Mouse (Mus musculus): ENCODE data around the gene Hnrnph3. TPM values are rescaled to one million over a fixed set of nuclear protein-coding genes. Genes with fewer than 3 reads are reported as not detected.

Gene Hnrnph3
- total and polyA plus RNA-seq, 3 experiments = 18.0 to 34.5 (median 33.5) TPM

DNA sequence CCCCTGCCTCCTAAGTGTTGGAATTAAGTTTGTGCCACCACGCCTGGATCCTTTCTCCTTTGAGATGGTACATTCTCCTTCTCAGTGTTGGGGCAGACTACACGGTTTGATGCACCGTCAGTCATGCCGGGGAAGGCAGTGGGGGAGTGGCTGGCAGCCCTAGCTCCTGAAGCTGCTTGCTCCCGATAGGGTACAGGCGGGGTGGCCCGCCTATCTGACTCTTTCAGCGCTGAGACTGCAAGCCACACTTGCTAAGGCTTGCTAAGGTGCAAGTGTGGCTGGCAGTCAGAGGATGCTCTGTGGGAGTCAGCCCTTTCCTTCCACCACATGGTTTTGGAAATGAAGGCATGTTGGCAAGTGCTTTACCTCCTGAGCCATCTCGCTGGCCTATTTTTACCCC lies 23.4 kb downstream of the Hnrnph3 start:
- Histone ChIP-seq H3K4me3 (no peak overlapping the region), H3K36me3 (ENCODE audit: control insufficient read depth, insufficient read depth, low read length) (no peaks in the 10 kb centered on the region), H3K79me2 (replicated peaks; ENCODE audit: control insufficient read depth, insufficient read depth, low read length) (no peaks in the 10 kb centered on the region), H3K27me3 (ENCODE audit: control insufficient read depth, insufficient read depth, low read length) (no peaks in the 10 kb centered on the region), H3K4me1 (ENCODE audit: control insufficient read depth, insufficient read depth, low read length) (no peaks in the 10 kb centered on the region), H3K9ac (ENCODE audit: low read depth, low read length) (no peak overlapping the region), H3K27ac (no peak overlapping the region)
- intact Hi-C loops (cut with DNase I) = no loop called here
- no peak for TF ChIP-seq CTCF (IDR thresholded peaks at IDR 0.05)
- no peak for TF ChIP-seq POLR2A (IDR thresholded peaks at IDR 0.05; ENCODE audit: insufficient read depth, low read depth, low read length)
- no peak for TF ChIP-seq EP300 (IDR thresholded peaks at IDR 0.05; ENCODE audit: insufficient read depth, low read depth, low read length)
- no peak for DNase-seq
- WGBS = 81% methylated on average over 9 of the region's 9 CpGs

GRCm38 (mm10) chr10:62993991-62994390 lies 30.0 kb downstream of the Hnrnph3 start:
- Histone ChIP-seq H3K27ac (no peak overlapping the region), H3K4me1 (ENCODE audit: control insufficient read depth, insufficient read depth, low read length) (no peaks in the 10 kb centered on the region), H3K79me2 (replicated peaks; ENCODE audit: control insufficient read depth, insufficient read depth, low read length) (no peaks in the 10 kb centered on the region), H3K4me3 (no peak overlapping the region), H3K9ac (ENCODE audit: low read depth, low read length) (no peak overlapping the region), H3K27me3 (ENCODE audit: control insufficient read depth, insufficient read depth, low read length) (no peaks in the 10 kb centered on the region), H3K36me3 (ENCODE audit: control insufficient read depth, insufficient read depth, low read length) (no peaks in the 10 kb centered on the region)
- TF ChIP-seq POLR2A (IDR thresholded peaks at IDR 0.05; ENCODE audit: insufficient read depth, low read depth, low read length) (no peak), CTCF (IDR thresholded peaks at IDR 0.05) (no peak), EP300 (IDR thresholded peaks at IDR 0.05; ENCODE audit: insufficient read depth, low read depth, low read length) (no peak)
- DNase-seq = no peak
- intact Hi-C loops (cut with DNase I) = no loop called here
- 83% methylated on average over 8 of the region's 9 CpGs for WGBS

DNA sequence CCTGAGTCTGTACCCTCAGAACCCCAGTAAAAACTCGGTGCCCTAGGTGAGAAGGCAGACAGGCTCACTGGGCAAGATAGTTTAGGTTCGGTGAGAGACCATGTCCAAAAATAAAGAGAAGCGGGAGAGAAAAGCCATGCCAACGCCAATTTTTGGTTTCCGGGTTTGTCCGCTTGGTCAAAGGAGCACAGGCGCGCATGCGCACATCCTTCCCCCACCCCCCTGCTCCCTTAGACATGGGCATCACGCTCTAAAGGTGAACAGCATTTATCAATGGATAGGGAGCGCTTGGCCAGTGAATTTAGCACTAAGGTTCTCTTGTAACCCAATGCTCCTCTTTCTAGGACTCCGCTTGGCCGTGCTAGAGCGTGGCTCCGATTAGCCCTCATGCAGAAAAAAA lies 33.4 kb downstream of the Hnrnph3 start:
- H3K27ac ChIP-seq = no peak overlapping the region
- DNase-seq = no peak
- no peaks in the 10 kb centered on the region for H3K27me3 ChIP-seq (ENCODE audit: control insufficient read depth, insufficient read depth, low read length)
- H3K79me2 ChIP-seq (replicated peaks; ENCODE audit: control insufficient read depth, insufficient read depth, low read length) = no peaks in the 10 kb centered on the region
- TF ChIP-seq POLR2A (IDR thresholded peaks at IDR 0.05; ENCODE audit: insufficient read depth, low read depth, low read length) (no peak), CTCF (IDR thresholded peaks at IDR 0.05) (no peak), EP300 (IDR thresholded peaks at IDR 0.05; ENCODE audit: insufficient read depth, low read depth, low read length) (no peak)
- H3K4me3 ChIP-seq = no peak overlapping the region
- WGBS = 96% methylated on average over 15 of the region's 15 CpGs
- intact Hi-C loops (cut with DNase I) = no loop called here
- no peaks in the 10 kb centered on the region for H3K36me3 ChIP-seq (ENCODE audit: control insufficient read depth, insufficient read depth, low read length)
- H3K4me1 ChIP-seq (ENCODE audit: control insufficient read depth, insufficient read depth, low read length) = no peaks in the 10 kb centered on the region
- H3K9ac ChIP-seq (ENCODE audit: low read depth, low read length) = no peak overlapping the region

DNA sequence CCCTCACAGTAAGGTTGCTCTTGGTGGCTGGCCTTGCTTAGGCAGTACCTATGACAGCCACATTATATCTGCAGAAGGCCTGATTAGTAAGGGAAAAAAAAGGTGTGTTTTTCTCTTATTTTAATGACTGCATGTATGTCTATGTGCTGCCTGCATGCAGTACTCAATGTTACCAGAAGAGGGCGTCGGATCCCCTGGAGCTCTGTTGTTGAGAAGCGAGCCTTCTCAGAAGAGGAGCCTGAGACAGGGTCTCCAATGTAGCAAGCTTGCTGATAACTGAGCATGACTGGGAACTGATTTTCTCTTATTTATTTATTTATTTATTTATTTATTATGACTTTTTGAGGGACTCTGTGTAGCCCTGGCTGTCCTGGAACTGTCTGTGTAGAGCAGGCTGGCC lies 36.7 kb downstream of the Hnrnph3 start:
- WGBS = 36% methylated on average over 3 of the region's 3 CpGs
- DNase-seq = no peak

DNA sequence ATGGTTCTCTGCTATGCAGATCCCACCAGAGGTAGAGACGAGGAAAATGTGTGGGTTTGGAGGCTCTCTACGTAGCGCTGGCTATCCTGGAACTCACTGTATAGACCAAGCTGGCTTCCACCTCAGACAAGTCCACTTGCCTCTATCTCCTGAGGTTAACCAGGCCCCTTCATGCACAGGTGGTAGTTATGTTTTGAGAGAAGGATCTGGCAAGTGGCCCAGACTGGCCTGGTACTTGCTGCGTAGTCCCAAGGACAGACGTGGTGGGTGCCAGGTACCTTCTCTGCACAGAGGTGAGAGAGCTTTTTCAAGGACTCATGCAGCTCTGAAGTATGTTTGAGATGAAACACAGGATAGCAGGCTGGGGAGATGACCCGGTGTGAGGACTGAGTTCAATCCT lies 39.5 kb downstream of the Hnrnph3 start:
- peak in 1 of 2 experiments; percentile 25 for DNase-seq
- H3K27ac ChIP-seq = no peak overlapping the region
- no peak overlapping the region for H3K9ac ChIP-seq (ENCODE audit: low read depth, low read length)
- TF ChIP-seq CTCF (IDR thresholded peaks at IDR 0.05) (no peak), EP300 (IDR thresholded peaks at IDR 0.05; ENCODE audit: insufficient read depth, low read depth, low read length) (no peak), POLR2A (IDR thresholded peaks at IDR 0.05; ENCODE audit: insufficient read depth, low read depth, low read length) (no peak)
- H3K79me2 ChIP-seq (replicated peaks; ENCODE audit: control insufficient read depth, insufficient read depth, low read length) = no peaks in the 10 kb centered on the region
- no peaks in the 10 kb centered on the region for H3K27me3 ChIP-seq (ENCODE audit: control insufficient read depth, insufficient read depth, low read length)
- intact Hi-C loops (cut with DNase I) = loop anchor here (5.0 kb wide), 2 partner anchors 83 to 117 kb away; no protein-coding TSS in a partner anchor
- 65% methylated on average over 6 of the region's 6 CpGs for WGBS
- H3K4me1 ChIP-seq (ENCODE audit: control insufficient read depth, insufficient read depth, low read length) = peaks cover 2% of the 10 kb centered on the region
- no peak overlapping the region for H3K4me3 ChIP-seq
- no peaks in the 10 kb centered on the region for H3K36me3 ChIP-seq (ENCODE audit: control insufficient read depth, insufficient read depth, low read length)

More for the DNA sequence above, 36.7 kb downstream of the Hnrnph3 start:
- Histone ChIP-seq H3K36me3 (ENCODE audit: control insufficient read depth, insufficient read depth, low read length) (no peaks in the 10 kb centered on the region), H3K4me1 (ENCODE audit: control insufficient read depth, insufficient read depth, low read length) (no peaks in the 10 kb centered on the region), H3K4me3 (no peak overlapping the region), H3K79me2 (replicated peaks; ENCODE audit: control insufficient read depth, insufficient read depth, low read length) (no peaks in the 10 kb centered on the region), H3K27ac (no peak overlapping the region), H3K9ac (ENCODE audit: low read depth, low read length) (no peak overlapping the region), H3K27me3 (ENCODE audit: control insufficient read depth, insufficient read depth, low read length) (no peaks in the 10 kb centered on the region)
- TF ChIP-seq EP300 (IDR thresholded peaks at IDR 0.05; ENCODE audit: insufficient read depth, low read depth, low read length) = no peak
- peak; percentile 68 for TF ChIP-seq CTCF (IDR thresholded peaks at IDR 0.05)
- intact Hi-C loops (cut with DNase I) = no loop called here

GRCm38 (mm10) chr10:62984072-62984471 lies 39.9 kb downstream of the Hnrnph3 start:
- no peak for DNase-seq
- TF ChIP-seq EP300 (IDR thresholded peaks at IDR 0.05; ENCODE audit: insufficient read depth, low read depth, low read length) = no peak
- no peak for TF ChIP-seq CTCF (IDR thresholded peaks at IDR 0.05)
- TF ChIP-seq POLR2A (IDR thresholded peaks at IDR 0.05; ENCODE audit: insufficient read depth, low read depth, low read length) = no peak
- H3K4me1 ChIP-seq (ENCODE audit: control insufficient read depth, insufficient read depth, low read length) = peaks cover 2% of the 10 kb centered on the region
- H3K36me3 ChIP-seq (ENCODE audit: control insufficient read depth, insufficient read depth, low read length) = no peaks in the 10 kb centered on the region
- no peaks in the 10 kb centered on the region for H3K27me3 ChIP-seq (ENCODE audit: control insufficient read depth, insufficient read depth, low read length)
- no peak overlapping the region for H3K4me3 ChIP-seq
- intact Hi-C loops (cut with DNase I) = loop anchor here (5.0 kb wide), 2 partner anchors 83 to 117 kb away; no protein-coding TSS in a partner anchor
- H3K27ac ChIP-seq = no peak overlapping the region
- 84% methylated on average over 11 of the region's 11 CpGs for WGBS
- no peak overlapping the region for H3K9ac ChIP-seq (ENCODE audit: low read depth, low read length)
- H3K79me2 ChIP-seq (replicated peaks; ENCODE audit: control insufficient read depth, insufficient read depth, low read length) = no peaks in the 10 kb centered on the region

Measured in heart, adult 2 months (tissue).